ENCODE assay signal across 7 mouse cellular contexts in genomic region chr7:24883896-24884692, GRCm38 (mm10). TPM values are rescaled to one million over a fixed set of nuclear protein-coding genes. Genes with fewer than 3 reads are reported as not detected.
A peak's percentile ranks its signal among the peaks of the same experiment; 100 is the strongest.
DNase-seq lines count a peak whose midpoint lies in the region; ATAC-seq lines count a peak whose summit lies in the region.

Gene Rps19, plus strand, starts transcription at chr7:24884371.

- WGBS in intestine, embryonic 16.5 days, result under 1% methylated on average over 57 of the region's 57 CpGs
- WGBS in midbrain, embryonic 11.5 days, result under 1% methylated on average over 56 of the region's 57 CpGs

- intact Hi-C loops in left cerebral cortex, postnatal 36 days (cut with DNase I), result loop anchor here (10.0 kb wide), 2 partner anchors 191 to 431 kb away; partner anchors contain the start of genes Grik5, Megf8 and Zfp574

- DNase-seq in adrenal gland, adult 8-10 months, result peak; percentile 99
- peak; percentile 98 for DNase-seq in embryo, embryonic 9.5 days (ENCODE audit: extremely low spot score)
- DNase-seq in gastrocnemius, postnatal 4 days (ENCODE audit: low spot score in 2 of 2), result peak; percentile 98
- DNase-seq in left cerebral cortex, postnatal 36 days (ENCODE audit: low spot score in 2 of 2), result peak; percentile 95 to 96
- peak; percentile 100 for DNase-seq in midbrain, embryonic 11.5 days (ENCODE audit: low spot score, missing footprints)
- DNase-seq in skeletal muscle tissue, adult 2 months (ENCODE audit: low read depth, low spot score), result peak; percentile 99

- peak within 1 kb of the TSS; percentile 99 for H3K4me3 ChIP-seq in intestine, embryonic 16.5 days (ENCODE audit: low read length)
- peak within 1 kb of the TSS; percentile 100 for H3K4me3 ChIP-seq in midbrain, embryonic 11.5 days (ENCODE audit: low read depth, low read length)

- peak; percentile 96 for ATAC-seq in intestine, embryonic 16.5 days
- ATAC-seq in midbrain, embryonic 11.5 days (ENCODE audit: low FRiP score), result peak; percentile 93

- H3K4me1 ChIP-seq in intestine, embryonic 16.5 days (ENCODE audit: control insufficient read depth, insufficient read depth, low read length), result peaks cover 21% of the 10 kb centered on the region
- H3K4me1 ChIP-seq in midbrain, embryonic 11.5 days (ENCODE audit: control insufficient read depth, insufficient read depth, low read length), result peaks cover 21% of the 10 kb centered on the region

- H3K27ac ChIP-seq in intestine, embryonic 16.5 days (ENCODE audit: low read length), result peak within 1 kb of the TSS; percentile 89
- H3K27ac ChIP-seq in midbrain, embryonic 11.5 days (ENCODE audit: low read depth, low read length), result peak within 1 kb of the TSS; percentile 80

- H3K36me3 ChIP-seq in intestine, embryonic 16.5 days (ENCODE audit: control insufficient read depth, insufficient read depth, low read length), result peaks cover 21% of the 10 kb centered on the region
- peaks cover 16% of the 10 kb centered on the region for H3K36me3 ChIP-seq in midbrain, embryonic 11.5 days (ENCODE audit: control insufficient read depth, insufficient read depth, low read length)

- peak within 1 kb of the TSS; percentile 100 for H3K9ac ChIP-seq in intestine, embryonic 16.5 days (ENCODE audit: low read depth, low read length)
- peak within 1 kb of the TSS; percentile 100 for H3K9ac ChIP-seq in midbrain, embryonic 11.5 days (ENCODE audit: low read length)

- H3K4me2 ChIP-seq in intestine, embryonic 16.5 days (ENCODE audit: low read depth, low read length), result peak within 1 kb of the TSS; percentile 86
- H3K4me2 ChIP-seq in midbrain, embryonic 11.5 days, result peak within 1 kb of the TSS; percentile 80

- H3K9me3 ChIP-seq in intestine, embryonic 16.5 days (ENCODE audit: control insufficient read depth, low read length), result no peaks in the 10 kb centered on the region
- H3K9me3 ChIP-seq in midbrain, embryonic 11.5 days (ENCODE audit: control insufficient read depth, low read length), result no peaks in the 10 kb centered on the region

- H3K27me3 ChIP-seq in intestine, embryonic 16.5 days (replicated peaks; ENCODE audit: control insufficient read depth, insufficient read depth, low read length), result no peaks in the 10 kb centered on the region
- H3K27me3 ChIP-seq in midbrain, embryonic 11.5 days (ENCODE audit: control insufficient read depth, insufficient read depth, low read length), result no peaks in the 10 kb centered on the region

RNA-seq across cellular contexts. Expression of gene Rps19, which starts in this region (rescaled TPM):
- 1,000 to 10,000 TPM in 3 of 4 experiments, 100 to 1,000 TPM in 1; 823 to 1,088 (median 1,017) TPM for total RNA-seq in adrenal gland, adult 8-10 months (2022)
- total RNA-seq in gastrocnemius, postnatal 4 days (2021), result 1,000 to 10,000 TPM; 1,082 to 1,250 TPM
- 2,122 and 2,334 TPM in 2 replicates for polyA plus RNA-seq in intestine, embryonic 16.5 days (2015; fragmentation: Nextera tagmentation; extraction: Ambion mirVana)
- total RNA-seq in left cerebral cortex, postnatal 36 days (2021), result 100 to 1,000 TPM; 456 to 499 TPM
- 1,753 and 1,929 TPM in 2 replicates for polyA plus RNA-seq in midbrain, embryonic 11.5 days (2014; fragmentation: Nextera tagmentation; extraction: Ambion mirVana)

Comparison
In these comparisons a context has a peak if more than half of its experiments do, and no peak if none do; other contexts are left out.
1. Peak in every context shown above with its lines: DNase-seq, ATAC-seq, H3K4me3 ChIP-seq and H3K27ac ChIP-seq.